Mouse (Mus musculus): ENCODE measurements around the gene Abcb6.

DNA sequence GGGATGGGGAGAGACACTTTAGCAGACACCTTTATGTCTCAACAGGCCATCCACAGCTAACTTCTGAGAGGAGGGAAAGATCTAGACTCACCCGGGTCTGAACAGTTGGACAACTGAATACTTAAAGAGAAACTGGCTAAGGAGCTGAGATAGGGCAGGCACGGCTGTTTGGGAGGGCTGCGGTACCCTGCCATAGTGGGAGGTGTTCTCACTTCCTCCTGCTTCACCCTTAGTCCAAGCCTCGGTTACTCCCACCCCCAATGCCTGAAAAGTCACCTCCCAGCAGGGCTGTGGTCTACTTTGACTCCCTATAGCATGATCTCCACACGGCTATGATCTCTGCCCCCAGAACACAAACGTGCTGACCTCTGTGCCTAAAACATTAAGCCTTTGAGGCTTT is 43.3 kb upstream of the Abcb6 start:
- TF ChIP-seq CTCF (IDR thresholded peaks at IDR 0.05; ENCODE audit: extremely low read depth, insufficient read depth, low read length) (no peak), POLR2A (IDR thresholded peaks at IDR 0.05; ENCODE audit: extremely low read depth, insufficient read depth, low read length) (no peak)
